Mouse (Mus musculus) embryonic facial prominence, embryonic 14.5 days (tissue): ENCODE results near the gene Phgr1. TPM values are rescaled to one million over a fixed set of nuclear protein-coding genes. Genes with fewer than 3 reads are reported as not detected.

Source experiments
- ATAC-seq: fragments of 200-750 bp; cut with Nextera tagmentation; 2 replicates; pipeline ENCODE4 v1.8.0; 2017; ENCODE audit warnings: low read depth, moderate number of reproducible peaks, moderate TSS enrichment
- DNase-seq: peaks from one replicate; pipeline ENCODE4 v3.0.0-alpha.2; 2015; ENCODE audit warnings: low spot score
- H3K27ac ChIP-seq: fragments of 300-500 bp; sonication (generic); replicated peaks from 2 replicates; pipeline ENCODE4 v1.5.1; 2014; ENCODE audit warnings: low read depth, mild to moderate bottlenecking, low read length, moderate library complexity
- H3K27me3 ChIP-seq: fragments of 300-500 bp; sonication (generic); replicated peaks from 2 replicates; pipeline ENCODE4 v1.6.1; 2014; ENCODE audit warnings: low read length; ENCODE audit not compliant: control insufficient read depth, insufficient read depth
- H3K36me3 ChIP-seq: fragments of 300-500 bp; sonication (generic); 2 replicates; pipeline ENCODE4 v1.6.1; 2014; ENCODE audit warnings: low read length, mixed read lengths; ENCODE audit not compliant: control insufficient read depth, insufficient read depth
- H3K4me1 ChIP-seq: fragments of 300-500 bp; sonication (generic); 2 replicates; pipeline ENCODE4 v1.6.1; 2014; ENCODE audit warnings: antibody characterized with exemption, low read length; ENCODE audit not compliant: control insufficient read depth, insufficient read depth
- H3K4me2 ChIP-seq: fragments of 300-500 bp; sonication (generic); 2 replicates; pipeline ENCODE4 v1.6.1; 2014; ENCODE audit warnings: low read depth, mild to moderate bottlenecking, low read length, moderate library complexity, mixed read lengths
- H3K4me3 ChIP-seq: fragments of 300-500 bp; sonication (generic); 2 replicates; pipeline ENCODE4 v1.5.1; 2014; ENCODE audit warnings: low read depth, mild to moderate bottlenecking, low read length
- H3K9ac ChIP-seq: fragments of 300-500 bp; sonication (generic); 2 replicates; pipeline ENCODE4 v1.6.1; 2014; ENCODE audit warnings: low read depth, mild to moderate bottlenecking, low read length, moderate library complexity, mixed read lengths
- H3K9me3 ChIP-seq: fragments of 300-500 bp; sonication (generic); 2 replicates; pipeline ENCODE4 v1.6.1; 2016; ENCODE audit warnings: low read length; ENCODE audit not compliant: control insufficient read depth
- WGBS: fragments of 180-500 bp; shearing (Covaris S2); extraction: QIAGEN DNeasy Blood & Tissue Kit; methylation state at CpG from one replicate; pipeline ENCODE4 v1.1.7; 2014; 5-methylcytosine and 5-hydroxymethylcytosine counted together
- polyA plus RNA-seq: library from polyadenylated mRNA; unstranded; fragments of >200 nt; fragmentation: Nextera tagmentation; extraction: Ambion mirVana; gene quantifications from 2 replicates; pipeline ENCODE4 v1.2.1, GENCODE M21; 2014

Phgr1 gene
- polyA plus RNA-seq, 1 experiment from 2014 or later: 0.35 TPM

- H3K4me2 ChIP-seq: no peak overlapping the region
- H3K27ac ChIP-seq: no peak overlapping the region
- no peaks in the 10 kb centered on the region for H3K9me3 ChIP-seq
- no peaks in the 10 kb centered on the region for H3K27me3 ChIP-seq
- DNase-seq (no peak), ATAC-seq (no peak)
- H3K9ac ChIP-seq: no peak overlapping the region
- H3K36me3 ChIP-seq: no peaks in the 10 kb centered on the region
- H3K4me3 ChIP-seq: no peak overlapping the region
- WGBS: 53% methylated on average over 4 of the region's 4 CpGs
- H3K4me1 ChIP-seq: no peaks in the 10 kb centered on the region
Observed at GRCm38 (mm10) chr2:118806860-118807259, 34.3 kb downstream of the Phgr1 start.

- H3K27ac ChIP-seq: no peak overlapping the region
- no peak overlapping the region for H3K9ac ChIP-seq
- H3K36me3 ChIP-seq: no peaks in the 10 kb centered on the region
- no peak overlapping the region for H3K4me3 ChIP-seq
- H3K4me1 ChIP-seq: peaks cover 5% of the 10 kb centered on the region; the same call in 1 of the 2 replicates
- no peaks in the 10 kb centered on the region for H3K27me3 ChIP-seq
- DNase-seq (no peak), ATAC-seq (no peak)
- H3K9me3 ChIP-seq: no peaks in the 10 kb centered on the region
- 6% methylated on average over 2 of the region's 2 CpGs for WGBS
- no peak overlapping the region for H3K4me2 ChIP-seq
Observed at GRCm38 (mm10) chr2:118810861-118811260, 38.3 kb downstream of the Phgr1 start.

- Histone ChIP-seq H3K27ac (no peak overlapping the region), H3K4me1 (peaks cover 5% of the 10 kb centered on the region; the same call in 1 of the 2 replicates), H3K36me3 (peaks cover 10% of the 10 kb centered on the region), H3K9me3 (no peaks in the 10 kb centered on the region), H3K27me3 (no peaks in the 10 kb centered on the region), H3K4me3 (no peak overlapping the region), H3K4me2 (no peak overlapping the region), H3K9ac (no peak overlapping the region)
- ATAC-seq: no peak
- WGBS: 75% methylated on average over 1 of the region's 1 CpGs
- no peak for DNase-seq
Observed at GRCm38 (mm10) chr2:118812724-118813123, 40.2 kb downstream of the Phgr1 start.

DNA sequence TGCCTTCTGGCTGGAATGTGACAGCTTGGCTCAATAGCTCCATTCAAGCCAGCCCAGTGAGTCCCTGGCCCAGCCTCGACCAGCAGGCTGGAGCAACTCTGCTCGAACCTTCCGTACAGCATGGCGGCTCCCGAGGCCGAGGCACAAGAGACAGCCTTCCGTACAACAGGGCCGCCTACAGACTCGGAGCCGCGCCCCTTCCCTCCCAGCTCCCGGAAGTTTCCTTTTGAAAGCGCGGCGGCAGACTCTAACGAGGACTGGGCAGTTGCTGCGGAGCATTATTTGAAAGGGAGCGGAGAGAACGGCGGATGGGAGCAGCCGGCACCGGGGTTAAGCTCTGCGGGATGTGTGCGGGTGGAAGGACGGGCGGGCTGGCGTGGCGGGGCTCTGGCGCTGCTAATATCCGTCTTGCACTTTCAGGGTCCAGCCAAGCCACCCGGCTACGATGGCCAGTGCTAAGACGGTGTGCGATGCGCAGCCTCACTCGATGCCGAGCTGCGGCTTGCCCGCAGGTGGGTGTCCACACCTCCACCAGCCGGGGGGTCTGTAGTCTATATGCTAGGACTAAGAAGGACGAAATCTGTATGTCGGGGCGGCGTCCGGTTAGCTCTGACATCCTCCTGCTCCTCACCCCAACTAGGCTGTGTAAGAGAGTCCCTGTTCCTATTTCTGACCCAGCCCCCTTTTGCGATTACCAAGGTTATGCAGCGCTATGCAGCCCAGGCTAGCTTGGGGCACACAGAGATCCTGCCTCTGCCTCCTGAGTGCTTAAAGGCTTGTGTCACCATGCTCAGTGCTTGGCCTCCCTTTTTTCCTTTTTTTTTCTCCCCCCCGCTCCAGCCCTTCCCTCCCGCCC, 41.6 kb downstream of the Phgr1 start, which contains the start of gene Knstrn:
Gene Knstrn (plus strand): TSS at position 23 of the 856 bp plus-strand sequence.
- Histone ChIP-seq H3K9ac (peak within 1 kb of the TSS; percentile 84), H3K9me3 (no peaks in the 10 kb centered on the region), H3K36me3 (peaks cover 25% of the 10 kb centered on the region), H3K4me3 (peak within 1 kb of the TSS; percentile 75), H3K27ac (peak within 1 kb of the TSS; percentile 65; the same call in 1 of the 2 replicates), H3K27me3 (no peaks in the 10 kb centered on the region), H3K4me2 (peak within 1 kb of the TSS; percentile 92), H3K4me1 (peaks cover 5% of the 10 kb centered on the region; the same call in 1 of the 2 replicates)
- WGBS: under 1% methylated on average over 47 of the region's 49 CpGs
- ATAC-seq (peak; percentile 98), DNase-seq (peak; percentile 96)

DNA sequence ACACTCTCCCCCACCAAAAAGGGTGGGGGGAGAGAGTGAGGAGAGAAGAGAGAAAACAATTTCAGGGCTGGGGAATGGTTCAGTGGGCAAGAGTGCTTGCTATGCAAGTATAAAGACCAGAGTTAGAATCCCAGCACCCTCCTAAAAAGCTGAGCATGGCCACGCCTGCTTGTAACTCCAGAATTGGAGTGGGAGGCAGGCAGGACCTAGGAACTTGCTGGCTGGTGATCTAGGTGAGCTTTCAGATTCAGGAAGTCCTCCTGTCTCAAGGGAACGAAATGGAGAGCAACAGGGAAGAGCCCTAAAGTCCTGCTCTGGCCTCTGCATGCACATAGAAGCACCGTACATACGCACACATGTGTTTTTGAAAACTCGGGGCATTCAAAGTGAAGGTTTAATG, 50.2 kb downstream of the Phgr1 start:
- 96% methylated on average over 5 of the region's 5 CpGs for WGBS
- DNase-seq (no peak), ATAC-seq (no peak)
- Histone ChIP-seq H3K4me2 (no peak overlapping the region), H3K9ac (no peak overlapping the region), H3K27me3 (no peaks in the 10 kb centered on the region), H3K4me1 (no peaks in the 10 kb centered on the region), H3K9me3 (peaks cover 7% of the 10 kb centered on the region; the same call in 1 of the 2 replicates), H3K36me3 (peaks cover 64% of the 10 kb centered on the region), H3K27ac (no peak overlapping the region), H3K4me3 (no peak overlapping the region)

- 79% methylated on average over 4 of the region's 4 CpGs for WGBS
- H3K27me3 ChIP-seq: no peaks in the 10 kb centered on the region
- H3K36me3 ChIP-seq: peaks cover 61% of the 10 kb centered on the region
- no peak overlapping the region for H3K4me3 ChIP-seq
- ATAC-seq: peak; percentile 55; the same call in 1 of the 2 replicates
- H3K4me1 ChIP-seq: no peaks in the 10 kb centered on the region
- peak; percentile 56 for DNase-seq
- H3K9me3 ChIP-seq: peaks cover 7% of the 10 kb centered on the region; the same call in 1 of the 2 replicates
- no peak overlapping the region for H3K4me2 ChIP-seq
- no peak overlapping the region for H3K27ac ChIP-seq
- no peak overlapping the region for H3K9ac ChIP-seq
Observed at GRCm38 (mm10) chr2:118824396-118824795, 51.8 kb downstream of the Phgr1 start.

Other genes starting within 250 kb of the Phgr1 start
- 5.6 and 7.6 TPM in 2 replicates for gene Bmf, start 223.1 kb upstream of the Phgr1 start, polyA plus RNA-seq
- 53.4 and 65.0 TPM in 2 replicates for gene Bub1b, start 174.6 kb upstream of the Phgr1 start, polyA plus RNA-seq
- gene Pak6, start 109.5 kb upstream of the Phgr1 start, polyA plus RNA-seq: 2.0 and 2.5 TPM in 2 replicates
- gene Ankrd63, start 68.8 kb upstream of the Phgr1 start, polyA plus RNA-seq: 0.05 and 0.11 TPM in 2 replicates
- 0.85 and 1.2 TPM in 2 replicates for gene Plcb2, start 44.3 kb upstream of the Phgr1 start, polyA plus RNA-seq
- gene Inafm2, start 27.0 kb upstream of the Phgr1 start, polyA plus RNA-seq: 19.1 and 20.7 TPM in 2 replicates
- 0.96 and 1.0 TPM in 2 replicates for gene Ccdc9b, start 10.1 kb upstream of the Phgr1 start, polyA plus RNA-seq
- 1.4 and 2.3 TPM in 2 replicates for gene Disp2, start 7.0 kb downstream of the Phgr1 start, polyA plus RNA-seq
- 75.7 and 94.2 TPM in 2 replicates for gene Knstrn, start 41.2 kb downstream of the Phgr1 start, polyA plus RNA-seq
- gene Ivd, start 89.2 kb downstream of the Phgr1 start, polyA plus RNA-seq: 50.7 and 61.9 TPM in 2 replicates
- 1.3 and 1.6 TPM in 2 replicates for gene Bahd1, start 127.6 kb downstream of the Phgr1 start, polyA plus RNA-seq
- 51.3 and 56.0 TPM in 2 replicates for gene Chst14, start 153.7 kb downstream of the Phgr1 start, polyA plus RNA-seq